Mouse (Mus musculus) bone marrow, adult 2 months (tissue): ENCODE measurements around the gene Lhx4.

Experiments
- CTCF ChIP-seq: fragments of 200-500 bp; IDR thresholded peaks from 2 replicates; pipeline ENCODE4 v1.5.1; 2011; ENCODE audit warnings: low read length, control low read depth; ENCODE audit not compliant: control insufficient read depth, insufficient read depth
- POLR2A ChIP-seq: fragments of 200-500 bp; IDR thresholded peaks from 2 replicates; pipeline ENCODE4 v1.6.1; 2011; ENCODE audit warnings: low read depth, mild to moderate bottlenecking, control low read depth, low read length, borderline replicate concordance; ENCODE audit not compliant: control insufficient read depth

GRCm38 (mm10) chr1:155794855-155795254 is 43.4 kb upstream of the Lhx4 start:
- TF ChIP-seq CTCF: no peak
- no peak for TF ChIP-seq POLR2A
